Mouse (Mus musculus) heart, embryonic 16.5 days (tissue): ENCODE measurements around the gene Stk26. TPM values are rescaled to one million over a fixed set of nuclear protein-coding genes. Genes with fewer than 3 reads are reported as not detected.

Experiments
- polyA plus RNA-seq: library from polyadenylated mRNA; unstranded; fragments of >200 nt; fragmentation: Nextera tagmentation; extraction: Ambion mirVana; gene quantifications from 2 replicates; pipeline ENCODE4 v1.2.1, GENCODE M21; 2015

Gene Stk26
- polyA plus RNA-seq, 1 experiment from 2014 or later = 4.3 TPM

Other genes starting within 250 kb of the Stk26 start
- 0.09 and 0.21 TPM in 2 replicates for gene Frmd7, start 101.7 kb downstream of the Stk26 start, polyA plus RNA-seq
- gene Rap2c, start 177.0 kb downstream of the Stk26 start, polyA plus RNA-seq = 12.8 and 13.4 TPM in 2 replicates